Mouse (Mus musculus): ENCODE data around the gene Cbln1. TPM values are rescaled to one million over a fixed set of nuclear protein-coding genes. Genes with fewer than 3 reads are reported as not detected.

Gene Cbln1
- polyA plus RNA-seq, 1 experiment from 2014 or later = 16.2 TPM

DNA sequence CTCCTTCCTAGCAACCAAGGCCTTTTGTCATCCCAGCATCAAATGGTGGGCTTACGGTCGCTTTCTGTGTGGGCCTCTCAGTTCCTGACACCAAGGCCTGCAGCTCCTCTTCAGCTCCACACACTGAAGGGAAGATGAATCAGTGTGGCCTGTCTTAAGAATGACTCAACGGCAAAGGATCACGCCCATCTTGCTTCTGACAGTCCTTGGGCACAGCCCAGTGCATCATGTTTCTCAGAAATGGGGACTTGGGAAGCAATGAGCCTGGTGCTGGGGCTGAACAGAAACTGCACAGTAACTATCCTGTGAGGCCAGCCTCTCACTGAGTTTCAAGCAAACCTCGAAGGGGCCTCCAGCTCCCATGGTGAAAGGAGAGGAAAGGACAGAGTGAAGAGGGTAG is 47.7 kb downstream of the Cbln1 start:
- no peak for ATAC-seq (ENCODE audit: low FRiP score)
- H3K36me3 ChIP-seq (ENCODE audit: control insufficient read depth, insufficient read depth, low read length) = no peaks in the 10 kb centered on the region
- H3K27me3 ChIP-seq (ENCODE audit: control insufficient read depth, insufficient read depth, low read length) = no peaks in the 10 kb centered on the region
- no peak overlapping the region for H3K4me3 ChIP-seq (ENCODE audit: low read depth, low read length)
- no peak overlapping the region for H3K27ac ChIP-seq (ENCODE audit: low read depth, low read length)
- no peak for DNase-seq (ENCODE audit: low spot score)
- no peak overlapping the region for H3K4me2 ChIP-seq (replicated peaks; ENCODE audit: low read depth, low read length)
- no peaks in the 10 kb centered on the region for H3K4me1 ChIP-seq (replicated peaks; ENCODE audit: control insufficient read depth, insufficient read depth, low read length)
- no peaks in the 10 kb centered on the region for H3K9me3 ChIP-seq (ENCODE audit: control insufficient read depth, low read length)
- 83% methylated on average over 5 of the region's 5 CpGs for WGBS
- H3K9ac ChIP-seq (ENCODE audit: low read depth, low read length) = no peak overlapping the region

DNA sequence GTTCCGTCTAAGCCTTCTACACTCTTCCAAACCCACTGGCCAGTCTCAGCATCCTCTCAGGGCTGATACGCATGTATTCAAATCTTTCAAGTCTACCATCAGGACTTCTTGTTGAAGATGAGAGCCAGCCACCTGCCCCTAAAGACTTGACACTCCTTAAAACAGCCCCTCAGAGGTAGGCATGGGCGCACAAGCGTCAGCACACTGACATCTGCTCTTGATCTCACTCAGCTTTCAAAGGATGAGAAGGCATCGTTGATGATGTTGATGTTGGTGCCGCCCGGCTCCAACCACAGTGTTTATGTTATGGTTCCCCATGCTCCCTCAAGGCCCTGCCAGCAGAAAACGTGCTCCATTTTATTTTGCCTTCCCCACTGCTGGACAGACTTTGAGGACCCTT is 50.7 kb downstream of the Cbln1 start:
- no peak overlapping the region for H3K27ac ChIP-seq (ENCODE audit: low read depth, low read length)
- no peaks in the 10 kb centered on the region for H3K27me3 ChIP-seq (ENCODE audit: control insufficient read depth, insufficient read depth, low read length)
- no peak for DNase-seq (ENCODE audit: low spot score)
- no peak overlapping the region for H3K4me2 ChIP-seq (replicated peaks; ENCODE audit: low read depth, low read length)
- no peaks in the 10 kb centered on the region for H3K9me3 ChIP-seq (ENCODE audit: control insufficient read depth, low read length)
- ATAC-seq (ENCODE audit: low FRiP score) = no peak
- H3K36me3 ChIP-seq (ENCODE audit: control insufficient read depth, insufficient read depth, low read length) = no peaks in the 10 kb centered on the region
- no peaks in the 10 kb centered on the region for H3K4me1 ChIP-seq (replicated peaks; ENCODE audit: control insufficient read depth, insufficient read depth, low read length)
- 82% methylated on average over 8 of the region's 8 CpGs for WGBS
- H3K4me3 ChIP-seq (ENCODE audit: low read depth, low read length) = no peak overlapping the region
- no peak overlapping the region for H3K9ac ChIP-seq (ENCODE audit: low read depth, low read length)

Other genes starting within 250 kb of the Cbln1 start
- not detected in 2 replicates for gene 4933402J07Rik, start 91.2 kb upstream of the Cbln1 start, polyA plus RNA-seq (2014; fragmentation: Nextera tagmentation; extraction: Ambion mirVana)